Mouse (Mus musculus) heart, postnatal 0 days (tissue): ENCODE results near the gene Itih4.

Experiments
- CTCF ChIP-seq: IDR thresholded peaks from 2 replicates; pipeline ENCODE4 v1.5.1; 2016; ENCODE audit warnings: antibody characterized with exemption, control low read depth, low read depth
- EP300 ChIP-seq: IDR thresholded peaks from 2 replicates; pipeline ENCODE4 v1.6.1; 2016; ENCODE audit warnings: antibody characterized with exemption, low read depth

- TF ChIP-seq CTCF (no peak), EP300 (no peak)
These were observed 31.0 kb upstream of the Itih4 start for GRCm38 (mm10) chr14:30855316-30855715.
